Mouse (Mus musculus) myocyte (in vitro differentiated cells): ENCODE measurements around the gene Ntng1.

Experiments
- MYOG ChIP-seq, 3 experiments: IDR thresholded peaks; one replicate each; pipeline ENCODE4 v1.6.1; 2011; ENCODE audit warnings: control low read depth in 2 of 3, low read depth in 2 of 3, mild to moderate bottlenecking in 2 of 3; ENCODE audit not compliant: insufficient read length in 2 of 3, control insufficient read depth in 1 of 3, insufficient read depth in 1 of 3
- POLR2A ChIP-seq: IDR thresholded peaks from one replicate; pipeline ENCODE4 v1.6.1; 2011; ENCODE audit warnings: low read depth, mild to moderate bottlenecking, control low read depth, moderate library complexity; ENCODE audit not compliant: insufficient read length
- SRF ChIP-seq: IDR thresholded peaks from one replicate; pipeline ENCODE4 v1.6.1; 2011; ENCODE audit warnings: low read depth; ENCODE audit not compliant: control insufficient read depth, insufficient read length
- USF1 ChIP-seq: IDR thresholded peaks from one replicate; pipeline ENCODE4 v1.6.1; 2011; ENCODE audit warnings: low read depth, mild to moderate bottlenecking, control low read depth, moderate library complexity

DNA sequence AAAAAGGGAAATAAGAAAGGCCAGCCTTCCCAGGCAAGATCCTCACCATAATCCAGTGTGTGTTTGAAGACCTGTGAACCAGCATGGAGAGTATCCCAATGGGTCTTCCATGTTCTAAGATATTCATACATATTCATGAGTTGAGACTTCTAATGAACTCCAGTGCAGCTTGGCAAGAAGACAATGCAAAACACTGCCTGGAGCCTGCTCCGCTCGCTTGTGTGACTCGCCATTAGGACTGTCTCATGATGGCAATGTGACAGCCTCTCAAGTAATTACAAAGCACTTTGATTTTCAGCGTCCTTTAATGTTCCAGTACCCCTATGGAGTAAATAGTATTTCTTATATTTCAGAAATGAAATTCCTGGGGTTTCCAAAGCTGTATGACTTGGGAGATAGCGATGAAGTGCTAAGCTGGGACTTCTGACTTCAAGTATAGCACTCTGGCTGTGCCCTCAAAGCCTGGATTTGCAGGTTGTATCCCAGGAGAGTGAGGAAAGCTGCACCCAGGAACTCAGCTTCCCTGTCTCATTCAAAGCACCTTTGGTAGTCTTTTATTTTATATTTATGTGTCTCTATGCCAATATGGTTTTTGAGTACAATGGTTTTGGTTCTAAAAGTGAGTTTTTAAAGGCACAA lies 412.1 kb downstream of the Ntng1 start:
- TF ChIP-seq POLR2A (no peak), USF1 (no peak), SRF (no peak), MYOG (IDR thresholded peaks at IDR 0.05; ENCODE audit: control insufficient read depth in 1 of 3, insufficient read depth in 1 of 3, insufficient read length in 2 of 3, low read depth in 2 of 3) (no peak)
